Mouse (Mus musculus): ENCODE results near the gene Foxl1. TPM values are rescaled to one million over a fixed set of nuclear protein-coding genes. Genes with fewer than 3 reads are reported as not detected.
"Not testable (repeated sequence)": the region's sequence is repeated elsewhere in the genome, so short reads cannot be mapped to it uniquely, and the experiment has no call there.

The Foxl1 gene
- total RNA-seq, 2 experiments from 2014 or later, result 0.13 to 0.39 TPM

GRCm38 (mm10) chr8:121124547-121125239, 3.0 kb upstream of the Foxl1 start:
- DNase-seq (ENCODE audit: low spot score in 2 of 2), result no peak

DNA sequence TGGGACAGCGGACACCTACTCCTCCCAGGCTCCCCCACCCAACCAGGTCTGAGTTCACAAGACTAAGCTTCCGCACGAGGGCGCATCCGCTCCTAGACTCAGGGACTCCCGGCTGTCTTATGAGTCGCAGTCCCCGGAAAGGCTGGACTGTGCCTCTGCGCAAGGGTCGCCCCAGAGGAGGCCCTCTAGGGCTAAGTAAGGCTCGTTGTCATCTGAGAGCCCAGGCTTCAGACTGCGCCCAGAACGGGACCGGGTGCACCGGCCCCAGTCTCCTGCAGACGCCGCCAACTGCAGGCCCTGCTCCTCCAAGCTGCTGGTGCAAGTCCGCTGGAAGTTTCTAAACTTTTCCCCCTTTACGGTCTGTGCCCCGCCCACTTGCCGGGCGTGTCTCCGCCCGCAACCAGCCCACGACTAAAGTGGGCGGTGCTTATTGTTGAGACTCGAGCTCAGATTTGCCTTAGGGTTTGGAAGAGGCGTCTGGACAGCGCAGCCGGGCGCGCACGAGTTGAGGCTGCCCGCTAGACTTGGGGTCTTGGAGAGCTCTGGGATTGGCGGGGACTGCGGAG, 2.3 kb upstream of the Foxl1 start:
- DNase-seq (ENCODE audit: low spot score in 2 of 2), result peak; percentile 37 to 61

DNA sequence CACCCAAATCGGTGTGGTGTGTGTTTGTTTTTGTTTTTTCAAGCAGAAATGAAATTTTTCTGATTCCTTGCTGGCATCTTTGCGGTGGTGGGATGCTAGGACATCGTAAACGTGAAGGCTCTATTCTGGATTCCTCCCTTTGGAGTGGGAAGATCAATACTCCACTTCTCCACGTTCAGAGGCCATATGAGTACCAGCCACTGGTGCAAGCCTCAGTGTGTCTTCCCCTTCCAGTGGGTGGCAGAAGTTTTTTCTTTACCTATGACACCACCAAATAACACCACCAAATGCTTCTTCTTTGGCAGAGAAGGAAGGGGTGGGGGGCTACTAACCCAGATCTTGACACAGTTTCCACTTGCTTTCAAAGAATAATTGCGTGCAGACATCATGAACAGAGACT, 1.5 kb upstream of the Foxl1 start:
- no peak for DNase-seq (ENCODE audit: low spot score in 2 of 2)

DNA sequence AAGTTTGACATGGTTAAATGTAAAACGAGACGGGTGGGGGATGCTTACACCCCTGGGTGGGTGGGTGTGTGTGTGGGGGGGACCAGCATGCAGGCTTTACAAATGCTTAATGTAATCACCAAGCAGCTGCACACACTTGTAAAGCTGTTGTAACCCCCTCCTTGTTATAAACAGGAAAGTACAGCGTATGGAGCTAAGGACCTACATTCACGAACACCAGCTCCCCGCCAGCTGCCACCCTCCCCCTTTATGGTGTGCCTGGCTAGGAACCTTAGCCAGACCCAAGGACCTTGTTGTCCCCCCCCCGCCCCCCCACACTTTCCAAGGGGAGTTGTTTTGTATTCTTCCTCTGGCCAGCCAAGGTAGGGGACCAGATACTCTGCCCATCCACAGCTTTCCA, 1.0 kb upstream of the Foxl1 start:
- no peak for DNase-seq (ENCODE audit: low spot score in 2 of 2)

- DNase-seq (ENCODE audit: low spot score in 2 of 2), result no peak
Measured at GRCm38 (mm10) chr8:121127291-121127701, 444 bp upstream of the Foxl1 start.

DNA sequence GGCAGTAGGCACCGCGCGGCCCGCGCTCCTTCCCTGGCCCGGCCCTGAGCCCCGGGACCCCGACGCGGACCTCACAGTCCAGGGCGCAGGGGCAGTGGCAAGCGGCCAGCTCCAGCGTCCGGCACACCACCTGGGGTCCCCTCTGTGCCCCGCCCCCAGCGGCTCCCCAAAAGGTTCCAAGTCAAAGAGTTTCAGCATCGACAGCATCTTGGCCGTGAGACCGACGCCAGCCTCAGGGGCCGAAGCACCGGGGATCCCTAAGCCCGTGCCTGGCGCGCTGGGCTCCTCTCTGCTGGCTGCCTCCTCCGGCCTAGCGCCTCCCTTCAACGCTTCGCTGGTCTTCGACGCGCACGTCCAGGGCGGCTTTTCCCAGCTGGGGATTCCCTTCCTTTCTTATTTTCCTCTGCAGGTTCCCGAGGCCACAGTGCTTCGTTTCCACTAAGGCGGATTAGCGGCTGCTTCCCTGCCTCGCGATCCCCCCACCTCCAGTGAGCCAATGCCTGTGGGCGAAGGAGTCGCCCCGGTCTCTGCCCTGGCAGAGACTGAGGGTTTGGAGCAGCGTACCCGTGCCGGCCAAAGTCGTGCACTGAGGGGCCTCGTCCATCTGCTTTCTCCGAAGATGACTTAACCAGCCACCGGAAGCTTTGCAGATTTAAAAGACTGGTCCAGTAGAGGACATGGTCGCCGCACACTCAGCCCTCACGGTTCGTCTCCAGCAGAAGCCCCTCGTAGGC, 958 bp downstream of the Foxl1 start:
- DNase-seq (ENCODE audit: low spot score in 2 of 2), result no peak

GRCm38 (mm10) chr8:121129265-121129940, 1.7 kb downstream of the Foxl1 start:
- no peak for DNase-seq (ENCODE audit: low spot score in 2 of 2)

- no peak for DNase-seq (ENCODE audit: low spot score in 2 of 2)
Measured at GRCm38 (mm10) chr8:121130522-121130921, 2.8 kb downstream of the Foxl1 start.

DNA sequence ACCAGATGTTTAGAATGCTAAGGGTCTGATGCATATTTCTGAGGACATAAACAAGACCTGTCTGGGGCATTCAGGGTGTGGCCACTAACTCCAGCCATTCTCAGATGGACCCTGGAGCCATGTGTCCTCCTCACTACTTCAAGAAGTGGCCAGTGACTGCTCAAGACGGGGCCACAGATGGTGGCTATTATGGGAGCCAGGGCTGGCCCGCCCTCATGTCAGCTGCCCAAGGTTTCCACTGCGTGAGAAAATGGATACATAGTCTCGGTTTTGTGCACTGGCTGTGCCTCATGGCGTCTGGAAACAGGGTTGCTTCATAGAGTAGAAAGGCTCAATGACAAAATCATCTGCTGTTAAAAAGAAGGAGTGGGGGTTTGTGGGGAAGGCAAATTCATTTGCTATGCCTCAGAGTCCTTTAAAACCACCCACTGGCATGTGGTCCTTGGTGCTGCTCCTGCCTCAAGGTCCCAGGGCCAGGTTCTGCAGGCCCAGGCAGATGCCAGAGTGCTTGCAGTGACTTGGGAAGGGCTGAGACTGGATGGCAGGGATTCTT, 5.3 kb downstream of the Foxl1 start:
- DNase-seq (ENCODE audit: low spot score in 2 of 2), result no peak

DNA sequence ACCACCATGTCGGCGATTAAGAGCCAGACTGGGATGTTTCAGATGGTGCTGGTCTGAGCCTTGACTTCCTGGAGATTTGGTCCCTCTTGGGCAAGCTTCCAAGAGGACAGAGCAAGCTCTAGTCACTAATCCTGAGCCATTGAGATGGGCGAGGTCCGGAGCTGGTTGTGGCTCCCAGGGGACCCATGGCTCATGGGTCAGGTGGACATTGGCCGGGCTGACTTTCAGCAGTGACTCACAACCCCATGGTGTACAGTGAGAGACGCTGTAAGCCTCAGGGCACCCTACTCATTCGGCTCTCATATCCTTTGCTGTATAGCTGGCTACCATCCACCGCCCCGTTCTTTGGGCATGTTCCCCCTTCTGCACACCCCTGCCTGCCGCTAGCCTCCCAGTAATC, 6.4 kb downstream of the Foxl1 start:
- DNase-seq (ENCODE audit: low spot score in 2 of 2), result no peak

- DNase-seq (ENCODE audit: low spot score in 2 of 2), result no peak
Measured at GRCm38 (mm10) chr8:121134512-121134911, 6.8 kb downstream of the Foxl1 start.

GRCm38 (mm10) chr8:121136856-121137255, 9.1 kb downstream of the Foxl1 start:
- no peak for DNase-seq (ENCODE audit: low spot score in 2 of 2)

GRCm38 (mm10) chr8:121145457-121146134, 17.9 kb downstream of the Foxl1 start:
- not testable (repeated sequence) for DNase-seq (ENCODE audit: low spot score in 2 of 2)

DNA sequence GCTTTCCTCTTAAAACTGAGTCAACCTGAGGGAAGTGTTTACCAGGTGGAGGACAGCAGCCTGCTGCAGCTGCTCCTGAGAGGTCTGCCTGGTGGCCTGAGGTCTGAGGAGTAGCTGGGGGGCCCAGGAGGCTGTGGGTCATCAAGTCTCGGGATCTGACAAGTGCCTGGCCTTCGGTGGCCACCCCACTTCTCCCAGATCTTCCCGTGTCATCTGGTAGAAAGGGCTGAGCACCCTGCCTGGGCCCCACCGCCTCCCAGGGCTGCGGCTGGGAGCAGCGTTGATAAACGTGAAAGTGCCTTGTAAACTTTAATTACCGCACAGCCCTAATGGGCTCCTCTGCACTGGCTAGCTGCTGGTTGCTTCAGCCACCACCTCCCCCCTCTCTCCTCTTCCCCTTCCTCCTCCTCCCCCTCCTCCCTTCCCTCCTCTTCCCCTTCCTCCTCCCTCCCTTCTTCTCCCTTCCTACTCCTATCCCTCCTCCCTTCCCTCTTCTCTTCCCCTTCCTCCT, 20.9 kb downstream of the Foxl1 start:
- no peak for DNase-seq (ENCODE audit: low spot score in 2 of 2)

DNA sequence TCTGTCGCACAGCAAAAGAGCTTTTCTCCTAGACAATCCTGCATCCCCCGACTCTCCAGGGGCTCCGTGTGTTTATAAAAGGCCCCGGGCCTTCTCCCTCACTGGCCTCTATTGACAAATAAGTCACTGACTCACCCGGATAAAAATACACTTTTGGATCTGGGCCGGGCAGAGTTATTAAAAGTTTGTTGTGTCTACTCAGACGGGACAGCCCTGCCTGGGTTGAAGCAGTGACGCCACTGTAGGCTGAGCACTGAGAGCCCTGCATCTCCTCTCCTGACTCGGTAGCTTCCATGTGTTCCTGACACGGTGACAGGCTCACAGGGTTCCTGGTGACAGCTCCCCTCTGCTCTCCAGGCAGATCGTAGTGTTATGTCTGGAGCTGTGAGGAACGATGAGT, 24.7 kb downstream of the Foxl1 start:
- DNase-seq (ENCODE audit: low spot score in 2 of 2), result no peak

GRCm38 (mm10) chr8:121156990-121157491, 29.3 kb downstream of the Foxl1 start:
- DNase-seq (ENCODE audit: low spot score in 2 of 2), result no peak

GRCm38 (mm10) chr8:121158812-121159211, 31.1 kb downstream of the Foxl1 start:
- DNase-seq (ENCODE audit: low spot score in 2 of 2), result no peak

DNA sequence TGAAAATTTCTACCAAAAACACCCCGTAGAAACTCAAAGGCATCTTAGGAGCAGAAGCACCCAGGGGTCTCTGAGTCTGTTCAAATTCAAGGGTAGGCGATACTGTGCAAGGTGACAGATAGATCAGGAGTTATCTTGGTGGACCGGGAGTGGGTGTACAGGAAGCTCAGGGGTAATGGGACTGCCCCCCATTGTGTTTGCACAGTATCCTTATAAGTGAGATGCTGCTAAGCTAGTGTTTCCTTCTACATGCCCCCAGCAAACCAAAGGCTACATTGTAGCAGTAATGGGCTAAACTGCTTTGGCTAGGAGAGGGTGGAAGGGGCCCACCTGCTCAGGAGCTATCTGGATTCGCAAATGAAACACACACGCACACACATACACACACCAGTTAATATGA, 33.7 kb downstream of the Foxl1 start:
- no peak for DNase-seq (ENCODE audit: low spot score in 2 of 2)

GRCm38 (mm10) chr8:121162413-121162812, 34.7 kb downstream of the Foxl1 start:
- DNase-seq (ENCODE audit: low spot score in 2 of 2), result no peak

DNA sequence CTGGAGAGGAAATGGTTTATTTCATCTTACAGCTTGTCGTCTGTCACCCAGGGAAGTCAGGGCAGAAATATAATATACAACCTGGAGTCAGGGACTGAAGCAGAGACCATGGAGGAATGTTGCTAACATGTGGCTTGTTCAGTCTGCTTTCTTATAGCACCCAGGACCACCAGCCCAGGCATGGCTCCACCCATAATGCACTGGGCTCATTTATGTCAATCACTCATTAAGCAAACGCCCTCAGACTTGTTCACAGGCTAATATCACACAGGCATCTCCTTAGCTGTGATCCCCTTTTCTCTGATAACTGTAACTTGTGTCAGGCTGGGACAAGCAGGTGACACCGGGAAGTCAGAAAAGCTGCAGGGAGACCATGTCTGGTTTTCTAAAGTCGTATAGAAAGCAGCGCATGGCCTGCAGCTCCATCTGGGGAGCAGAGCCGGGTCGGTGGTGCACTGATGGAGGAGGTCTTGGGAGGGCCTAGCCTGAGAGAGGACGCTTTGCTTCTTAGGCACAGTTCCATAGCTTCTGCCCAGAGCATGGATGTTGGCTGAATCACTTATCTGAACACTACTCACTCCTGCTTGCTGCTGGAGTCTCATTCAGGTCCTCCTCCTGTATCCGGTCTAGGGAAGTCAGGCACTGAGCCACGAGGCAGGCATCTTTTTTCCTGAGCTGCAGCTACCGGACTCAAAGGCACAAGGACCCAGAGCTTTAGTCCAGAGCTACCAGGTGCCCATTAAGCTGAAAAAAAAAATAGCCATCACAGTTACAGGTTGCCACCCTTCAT, 35.4 kb downstream of the Foxl1 start:
- DNase-seq (ENCODE audit: low spot score in 2 of 2), result no peak
